In genomic region chr2:9939250-9939649, GRCm38 (mm10) we compare ENCODE assay signal across 23 mouse cellular contexts. TPM values are rescaled to one million over a fixed set of nuclear protein-coding genes. Genes with fewer than 3 reads are reported as not detected.
DNase-seq lines count a peak whose midpoint lies in the region; ATAC-seq and TF ChIP-seq lines count a peak whose summit lies in the region.
"Had no signal": no experiment of that assay in that cellular context is flagged by ENCODE, and none has a peak within 500 bp of the region (broad histone marks: within the 10 kb centered on the region; RNA-seq: fewer than 3 reads in every experiment).

No protein-coding gene starts in this region.

- H3K9ac ChIP-seq in hindbrain, embryonic 15.5 days, result no peak overlapping the region
- no peak overlapping the region for H3K9ac ChIP-seq in hindbrain, embryonic 12.5 days
- no peak overlapping the region for H3K9ac ChIP-seq in midbrain, embryonic 13.5 days (replicated peaks)
- H3K9ac ChIP-seq in midbrain, embryonic 11.5 days (ENCODE audit: low read length), result no peak overlapping the region
- H3K9ac ChIP-seq: embryonic facial prominence, embryonic 12.5 days; liver, postnatal 0 days had no signal

- no peak for TF ChIP-seq POLR2A in lung, adult 2 months (IDR thresholded peaks at IDR 0.05; ENCODE audit: borderline replicate concordance, extremely low read depth, low read depth, low read length)

- ATAC-seq in hindbrain, embryonic 15.5 days (ENCODE audit: low FRiP score, low read depth), result peak; percentile 45; the same call in 1 of the 2 replicates
- ATAC-seq in hindbrain, embryonic 12.5 days (ENCODE audit: low FRiP score), result no peak
- ATAC-seq in midbrain, embryonic 13.5 days, result 0 out of 2 replicates have a peak, but pooled peaks have one; percentile 40
- ATAC-seq in midbrain, embryonic 11.5 days (ENCODE audit: low FRiP score), result no peak
- ATAC-seq: liver, postnatal 0 days; Patski had no signal

- no peaks in the 10 kb centered on the region for H3K4me1 ChIP-seq in hindbrain, embryonic 15.5 days (replicated peaks)
- 0 out of 2 replicates have a peak, but pooled peaks cover 3% of the 10 kb centered on the region for H3K4me1 ChIP-seq in hindbrain, embryonic 12.5 days
- H3K4me1 ChIP-seq in midbrain, embryonic 13.5 days (replicated peaks), result no peaks in the 10 kb centered on the region
- H3K4me1 ChIP-seq in midbrain, embryonic 11.5 days (ENCODE audit: control insufficient read depth, insufficient read depth, low read length), result no peaks in the 10 kb centered on the region
- H3K4me1 ChIP-seq in lung, adult 2 months (ENCODE audit: control insufficient read depth, insufficient read depth, low read length), result no peaks in the 10 kb centered on the region

- 88% methylated on average over 4 of the region's 4 CpGs for WGBS in hindbrain, embryonic 15.5 days
- WGBS in hindbrain, embryonic 12.5 days, result 90% methylated on average over 4 of the region's 4 CpGs
- 92% methylated on average over 4 of the region's 4 CpGs for WGBS in midbrain, embryonic 13.5 days
- WGBS in midbrain, embryonic 11.5 days, result 94% methylated on average over 4 of the region's 4 CpGs
- 80% methylated on average over 4 of the region's 4 CpGs for WGBS in lung, adult 2 months

- H3K27me3 ChIP-seq in hindbrain, embryonic 15.5 days, result no peaks in the 10 kb centered on the region
- no peaks in the 10 kb centered on the region for H3K27me3 ChIP-seq in hindbrain, embryonic 12.5 days
- no peaks in the 10 kb centered on the region for H3K27me3 ChIP-seq in midbrain, embryonic 13.5 days
- no peaks in the 10 kb centered on the region for H3K27me3 ChIP-seq in midbrain, embryonic 11.5 days (ENCODE audit: control insufficient read depth, insufficient read depth, low read length)
- H3K27me3 ChIP-seq: embryonic facial prominence, embryonic 12.5 days; Patski had no signal

- no peak overlapping the region for H3K4me2 ChIP-seq in hindbrain, embryonic 15.5 days
- H3K4me2 ChIP-seq in hindbrain, embryonic 12.5 days (replicated peaks), result no peak overlapping the region
- H3K4me2 ChIP-seq in midbrain, embryonic 13.5 days (replicated peaks), result no peak overlapping the region
- no peak overlapping the region for H3K4me2 ChIP-seq in midbrain, embryonic 11.5 days
- H3K4me2 ChIP-seq: embryonic facial prominence, embryonic 12.5 days had no signal

- H3K4me3 ChIP-seq in hindbrain, embryonic 15.5 days, result no peak overlapping the region
- H3K4me3 ChIP-seq in hindbrain, embryonic 12.5 days, result no peak overlapping the region
- H3K4me3 ChIP-seq in midbrain, embryonic 13.5 days (replicated peaks), result no peak overlapping the region
- no peak overlapping the region for H3K4me3 ChIP-seq in midbrain, embryonic 11.5 days (ENCODE audit: low read depth, low read length)
- H3K4me3 ChIP-seq in lung, adult 2 months (replicated peaks; ENCODE audit: extremely low read depth, low read depth, low read length), result no peak overlapping the region
- H3K4me3 ChIP-seq: embryonic facial prominence, embryonic 12.5 days had no signal

- no peak for TF ChIP-seq CTCF in lung, adult 2 months (IDR thresholded peaks at IDR 0.05; ENCODE audit: insufficient read depth, low read length)

- no peak overlapping the region for H3K27ac ChIP-seq in hindbrain, embryonic 15.5 days (replicated peaks)
- H3K27ac ChIP-seq in hindbrain, embryonic 12.5 days, result no peak overlapping the region
- H3K27ac ChIP-seq in midbrain, embryonic 13.5 days, result no peak overlapping the region
- H3K27ac ChIP-seq in midbrain, embryonic 11.5 days (ENCODE audit: low read depth, low read length), result no peak overlapping the region
- H3K27ac ChIP-seq: embryonic facial prominence, embryonic 12.5 days; stomach, postnatal 0 days had no signal

- H3K9me3 ChIP-seq in hindbrain, embryonic 15.5 days, result no peaks in the 10 kb centered on the region
- no peaks in the 10 kb centered on the region for H3K9me3 ChIP-seq in hindbrain, embryonic 12.5 days (replicated peaks)
- H3K9me3 ChIP-seq in midbrain, embryonic 13.5 days, result no peaks in the 10 kb centered on the region
- no peaks in the 10 kb centered on the region for H3K9me3 ChIP-seq in midbrain, embryonic 11.5 days (ENCODE audit: control insufficient read depth, low read length)
- H3K9me3 ChIP-seq: embryonic facial prominence, embryonic 12.5 days had no signal

- H3K36me3 ChIP-seq in hindbrain, embryonic 15.5 days, result no peaks in the 10 kb centered on the region
- no peaks in the 10 kb centered on the region for H3K36me3 ChIP-seq in hindbrain, embryonic 12.5 days
- 0 out of 2 replicates have a peak, but pooled peaks cover 6% of the 10 kb centered on the region for H3K36me3 ChIP-seq in midbrain, embryonic 13.5 days
- H3K36me3 ChIP-seq in midbrain, embryonic 11.5 days (ENCODE audit: control insufficient read depth, insufficient read depth, low read length), result no peaks in the 10 kb centered on the region

- DNase-seq in midbrain, embryonic 11.5 days (ENCODE audit: low spot score, missing footprints), result no peak
- DNase-seq in NIH3T3 (ENCODE audit: low read depth) (peak; percentile 46), ZHBTc4 (ENCODE audit: low read depth, low spot score) (peak; percentile 27)
- DNase-seq in lung, adult 2 months, result no peak
- DNase-seq: adrenal gland, postnatal 10 days; cerebellum, adult 18-20 months; cerebellum, postnatal 14 days; gastrocnemius, postnatal 36 days; kidney, adult 18-20 months; kidney, postnatal 14 days; left cerebral cortex, postnatal 4 days; liver, postnatal 0 days; lung, postnatal 10 days; right cerebral cortex, postnatal 14 days had no signal

RNA-seq across cellular contexts. Expression of gene Gata3, which starts 49.4 kb away (rescaled TPM):
- polyA plus RNA-seq in hindbrain, embryonic 15.5 days (2015; fragmentation: Nextera tagmentation; extraction: Ambion mirVana), result 28.8 and 32.3 TPM in 2 replicates
- 48.4 and 63.4 TPM in 2 replicates for polyA plus RNA-seq in hindbrain, embryonic 12.5 days (2016; fragmentation: Nextera tagmentation; extraction: Ambion mirVana)
- polyA plus RNA-seq in midbrain, embryonic 13.5 days (2015; fragmentation: Nextera tagmentation; extraction: Ambion mirVana), result 94.8 and 119 TPM in 2 replicates
- 34.1 and 34.8 TPM in 2 replicates for polyA plus RNA-seq in midbrain, embryonic 11.5 days (2014; fragmentation: Nextera tagmentation; extraction: Ambion mirVana)
- 12.3 and 13.9 TPM in 2 replicates for polyA plus RNA-seq in lung, adult 2 months (2012; rRNA removed)

RNA-seq across cellular contexts. Expression of gene 9230102O04Rik, which starts 49.9 kb away (rescaled TPM):
- polyA plus RNA-seq in hindbrain, embryonic 15.5 days (2015; fragmentation: Nextera tagmentation; extraction: Ambion mirVana), result 0.69 and 1.2 TPM in 2 replicates
- polyA plus RNA-seq in hindbrain, embryonic 12.5 days (2016; fragmentation: Nextera tagmentation; extraction: Ambion mirVana), result 3.5 and 3.8 TPM in 2 replicates
- polyA plus RNA-seq in midbrain, embryonic 13.5 days (2015; fragmentation: Nextera tagmentation; extraction: Ambion mirVana), result 3.5 and 5.3 TPM in 2 replicates
- 1.4 and 1.6 TPM in 2 replicates for polyA plus RNA-seq in midbrain, embryonic 11.5 days (2014; fragmentation: Nextera tagmentation; extraction: Ambion mirVana)
- not detected in 2 replicates for polyA plus RNA-seq in lung, adult 2 months (2012; rRNA removed)
- polyA plus RNA-seq: forebrain, embryonic 11.5 days; heart, embryonic 16.5 days; liver, adult 2 months; liver, postnatal 0 days; Patski; stomach, postnatal 0 days had no signal

RNA-seq across cellular contexts. Expression of gene 4930412O13Rik, which starts 58.2 kb away (rescaled TPM):
- polyA plus RNA-seq in hindbrain, embryonic 15.5 days (2015; fragmentation: Nextera tagmentation; extraction: Ambion mirVana), result 0.45 and 0.48 TPM in 2 replicates
- 1.1 and 2.9 TPM in 2 replicates for polyA plus RNA-seq in hindbrain, embryonic 12.5 days (2016; fragmentation: Nextera tagmentation; extraction: Ambion mirVana)
- 1.7 and 3.9 TPM in 2 replicates for polyA plus RNA-seq in midbrain, embryonic 13.5 days (2015; fragmentation: Nextera tagmentation; extraction: Ambion mirVana)
- polyA plus RNA-seq in midbrain, embryonic 11.5 days (2014; fragmentation: Nextera tagmentation; extraction: Ambion mirVana), result 0.20 and 1.2 TPM in 2 replicates
- polyA plus RNA-seq in lung, adult 2 months (2012; rRNA removed), result not detected in 2 replicates
- polyA plus RNA-seq: forebrain, embryonic 11.5 days; heart, embryonic 16.5 days; liver, adult 2 months; liver, postnatal 0 days; Patski; stomach, postnatal 0 days had no signal

Comparison
In these comparisons a context has a peak if more than half of its experiments do, and no peak if none do; other contexts are left out.
1. ATAC-seq: peak in hindbrain, embryonic 15.5 days (single experiment) and midbrain, embryonic 13.5 days (single experiment); none in hindbrain, embryonic 12.5 days (single experiment) and midbrain, embryonic 11.5 days (single experiment).
2. DNase-seq: peak in NIH3T3 (single experiment) and ZHBTc4 (single experiment); none in midbrain, embryonic 11.5 days (single experiment) and lung, adult 2 months (single experiment).